Mouse (Mus musculus) embryonic stem cell, embryonic (primary cell): Measurements from ENCODE around the gene Pif1.

Experiments used
- CTCF ChIA-PET, 4 experiments: fragments of 300-600 bp in 2 of 4; fragments of 350-600 bp in 2 of 4; sonication (Branson Sonifier 250); formaldehyde crosslinking; loops; one replicate each; lab custom pipeline; 2022; ENCODE audit warnings: inconsistent platforms in 2 of 4; lab: Charles Lee
- POLR2A ChIA-PET, 4 experiments: fragments of 300-600 bp in 2 of 4; fragments of 350-600 bp in 2 of 4; sonication (Branson Sonifier 250); formaldehyde crosslinking; loops; one replicate each; lab custom pipeline; 2022; ENCODE audit warnings: antibody characterized with exemption in 4 of 4, inconsistent platforms in 1 of 4; lab: Charles Lee

The Pif1 gene

GRCm38 (mm10) chr9:65552141-65552540 lies 34.8 kb upstream of the Pif1 start:
- ChIA-PET POLR2A (interaction anchor here in 2 of 4 experiments (0.6 to 2.6 kb wide), 6 partner anchors 13 to 276 kb away, joined by 3 to 5 read pairs (median 4); no protein-coding TSS in a partner anchor), CTCF (interaction anchor here in 1 of 4 experiments (1.2 kb wide), 1 partner anchor 191 kb away, joined by 5 read pairs; no protein-coding TSS in a partner anchor)

- CTCF ChIA-PET: interaction anchor here in 1 of 4 experiments (1.2 kb wide), 1 partner anchor 191 kb away, joined by 5 read pairs; no protein-coding TSS in a partner anchor
- POLR2A ChIA-PET: interaction anchor here in 2 of 4 experiments (0.6 to 1.2 kb wide), 6 partner anchors 10 to 275 kb away, joined by 3 to 5 read pairs (median 3); no protein-coding TSS in a partner anchor
Measured at GRCm38 (mm10) chr9:65552711-65553110, 34.2 kb upstream of the Pif1 start.

GRCm38 (mm10) chr9:65555001-65555405 lies 32.0 kb upstream of the Pif1 start:
- ChIA-PET CTCF (interaction anchor here in 1 of 4 experiments (0.5 kb wide), 1 partner anchor 53 kb away, joined by 7 read pairs; no protein-coding TSS in a partner anchor), POLR2A (interaction anchor here in 2 of 4 experiments (0.7 to 1.7 kb wide), 3 partner anchors 9 to 78 kb away, joined by 3 to 9 read pairs (median 4); no protein-coding TSS in a partner anchor)

- POLR2A ChIA-PET: interaction anchor here in 2 of 4 experiments (0.7 to 1.7 kb wide), 3 partner anchors 8 to 78 kb away, joined by 3 to 9 read pairs (median 4); no protein-coding TSS in a partner anchor
- CTCF ChIA-PET: interaction anchor here in 1 of 4 experiments (0.6 kb wide), 1 partner anchor 13 kb away, joined by 4 read pairs; no protein-coding TSS in a partner anchor
Measured at GRCm38 (mm10) chr9:65555621-65556020, 31.3 kb upstream of the Pif1 start.

GRCm38 (mm10) chr9:65556349-65556748 lies 30.6 kb upstream of the Pif1 start:
- CTCF ChIA-PET: no interaction called here
- POLR2A ChIA-PET: interaction anchor here in 1 of 4 experiments (1.7 kb wide), 1 partner anchor 10 kb away, joined by 9 read pairs; no protein-coding TSS in a partner anchor

- POLR2A ChIA-PET: no interaction called here
- CTCF ChIA-PET: interaction anchor here in 2 of 4 experiments (0.5 to 1.3 kb wide), 2 partner anchors 23 to 440 kb away, joined by 3 to 4 read pairs; partner anchors contain the start of gene Plekho2 (in 1 of the 2)
Measured at GRCm38 (mm10) chr9:65556979-65557378, 30.0 kb upstream of the Pif1 start.

GRCm38 (mm10) chr9:65558806-65559205 lies 28.2 kb upstream of the Pif1 start:
- ChIA-PET CTCF (interaction anchor here in 1 of 4 experiments (0.6 kb wide), 1 partner anchor 372 kb away, joined by 3 read pairs; no protein-coding TSS in a partner anchor), POLR2A (interaction anchor here in 2 of 4 experiments (0.9 to 1.0 kb wide), 2 partner anchors 12 to 29 kb away, joined by 3 to 4 read pairs; no protein-coding TSS in a partner anchor)

- POLR2A ChIA-PET: interaction anchor here in 2 of 4 experiments (0.5 to 0.6 kb wide), 2 partner anchors 11 to 267 kb away, joined by 3 to 6 read pairs; partner anchors contain the start of gene Zfp609 (in 1 of the 2)
- CTCF ChIA-PET: no interaction called here
Measured at GRCm38 (mm10) chr9:65561016-65561415, 25.9 kb upstream of the Pif1 start.

GRCm38 (mm10) chr9:65562081-65562506 lies 24.9 kb upstream of the Pif1 start:
- CTCF ChIA-PET: interaction anchor here in 1 of 4 experiments (1.2 kb wide), 1 partner anchor 38 kb away, joined by 3 read pairs; no protein-coding TSS in a partner anchor
- POLR2A ChIA-PET: interaction anchor here in 2 of 4 experiments (0.7 to 2.0 kb wide), 5 partner anchors 9 to 127 kb away, joined by 3 to 8 read pairs (median 3); partner anchors contain the start of gene Mtfmt (in 1 of the 2)

GRCm38 (mm10) chr9:65563073-65563472 lies 23.9 kb upstream of the Pif1 start:
- CTCF ChIA-PET: interaction anchor here in 1 of 4 experiments (1.0 to 1.2 kb wide), 2 partner anchors 12 to 39 kb away, joined by 3 read pairs; no protein-coding TSS in a partner anchor
- POLR2A ChIA-PET: interaction anchor here in 3 of 4 experiments (0.6 to 2.9 kb wide), 8 partner anchors 8 to 128 kb away, joined by 3 to 9 read pairs (median 4); partner anchors contain the start of genes Mtfmt (in 1 of the 3) and Plekho2 (in 1 of the 3)

GRCm38 (mm10) chr9:65564698-65565097 lies 22.3 kb upstream of the Pif1 start:
- CTCF ChIA-PET: interaction anchor here in 2 of 4 experiments (0.6 to 1.4 kb wide), 2 partner anchors 63 to 291 kb away, joined by 3 to 5 read pairs; no protein-coding TSS in a partner anchor
- POLR2A ChIA-PET: interaction anchor here in 3 of 4 experiments (0.6 to 2.9 kb wide), 4 partner anchors 15 to 251 kb away, joined by 3 to 9 read pairs (median 4); partner anchors contain the start of gene Plekho2 (in 1 of the 3)

- ChIA-PET CTCF (no interaction called here), POLR2A (interaction anchor here in 2 of 4 experiments (1.7 to 1.8 kb wide), 2 partner anchors 8 to 11 kb away, joined by 5 to 6 read pairs; partner anchors contain the start of gene Plekho2 (in 1 of the 2))
Measured at GRCm38 (mm10) chr9:65568787-65569186, 18.2 kb upstream of the Pif1 start.

GRCm38 (mm10) chr9:65569491-65569971 lies 17.4 kb upstream of the Pif1 start:
- POLR2A ChIA-PET: interaction anchor here (0.5 to 1.8 kb wide), 4 partner anchors 10 to 233 kb away, joined by 4 to 6 read pairs (median 4); partner anchors contain the start of gene Plekho2 (in 1 of the 4)

GRCm38 (mm10) chr9:65572837-65573236 lies 14.1 kb upstream of the Pif1 start:
- CTCF ChIA-PET: no interaction called here
- POLR2A ChIA-PET: no interaction called here

More at GRCm38 (mm10) chr9:65569491-65569971, 17.4 kb upstream of the Pif1 start:
- CTCF ChIA-PET: interaction anchor here in 1 of 4 experiments (0.5 kb wide), 1 partner anchor 270 kb away, joined by 3 read pairs; no protein-coding TSS in a partner anchor

- CTCF ChIA-PET: interaction anchor here in 1 of 4 experiments (0.7 to 1.9 kb wide), 3 partner anchors 11 to 27 kb away, joined by 3 to 7 read pairs (median 4); no protein-coding TSS in a partner anchor
- POLR2A ChIA-PET: interaction anchor here in 2 of 4 experiments (0.6 to 1.5 kb wide), 4 partner anchors 16 to 55 kb away, joined by 3 to 5 read pairs (median 4); partner anchors contain the start of gene Ankdd1a (in 1 of the 2)
Measured at GRCm38 (mm10) chr9:65574513-65575392, 12.2 kb upstream of the Pif1 start.

- POLR2A ChIA-PET: interaction anchor here (0.6 to 2.5 kb wide), 10 partner anchors 12 to 251 kb away, joined by 3 to 10 read pairs (median 4); partner anchors contain the start of genes Ankdd1a (in 1 of the 4), Mtfmt (in 1 of the 4) and Pif1 (in 1 of the 4)
- CTCF ChIA-PET: interaction anchor here in 2 of 4 experiments (0.7 to 3.1 kb wide), 8 partner anchors 12 to 344 kb away, joined by 3 to 10 read pairs (median 4); partner anchors contain the start of genes Ankdd1a (in 1 of the 2) and Mtfmt (in 1 of the 2)
Measured at GRCm38 (mm10) chr9:65575393-65576196, 11.4 kb upstream of the Pif1 start.
